Mouse (Mus musculus): Measurements from ENCODE around the gene Atxn1. TPM values are rescaled to one million over a fixed set of nuclear protein-coding genes. Genes with fewer than 3 reads are reported as not detected.

Gene Atxn1
- polyA plus RNA-seq, 1 experiment from 2014 or later, result 2.3 TPM

DNA sequence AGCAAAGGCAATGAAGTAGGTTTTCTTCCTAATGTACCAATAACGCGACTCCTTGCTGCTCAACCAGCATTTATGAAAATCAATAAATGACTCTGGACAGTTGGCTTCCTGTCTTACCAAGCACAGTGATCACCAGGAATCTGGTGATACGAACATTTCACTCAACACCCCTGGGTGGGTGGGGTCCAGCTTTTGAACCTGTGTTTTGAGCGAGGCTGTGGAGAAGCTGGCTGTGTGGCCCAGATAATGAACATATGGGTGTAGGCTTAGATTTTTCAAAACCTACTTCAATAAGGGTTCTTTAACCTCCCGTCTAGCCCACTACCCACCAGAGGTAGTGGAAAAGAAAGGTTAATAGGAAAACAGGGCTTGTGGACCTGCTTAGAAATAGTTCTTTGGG is 462.0 kb downstream of the Atxn1 start:
- Histone ChIP-seq H3K4me3 (replicated peaks) (no peak overlapping the region), H3K4me1 (replicated peaks) (peaks cover 75% of the 10 kb centered on the region), H3K36me3 (replicated peaks) (no peaks in the 10 kb centered on the region), H3K27me3 (no peaks in the 10 kb centered on the region; the same call in 1 of the 2 replicates), H3K9ac (peak overlapping the region; percentile 25; the same call in 1 of the 2 replicates), H3K4me2 (peak overlapping the region; percentile 53), H3K27ac (replicated peaks) (peak overlapping the region; percentile 87), H3K9me3 (replicated peaks) (peaks cover 6% of the 10 kb centered on the region; the same call in 1 of the 2 replicates)
- 39% methylated on average over 5 of the region's 5 CpGs for WGBS (ENCODE audit: insufficient replicate concordance)
- ATAC-seq (ENCODE audit: insufficient read depth), result peak; percentile 53

DNA sequence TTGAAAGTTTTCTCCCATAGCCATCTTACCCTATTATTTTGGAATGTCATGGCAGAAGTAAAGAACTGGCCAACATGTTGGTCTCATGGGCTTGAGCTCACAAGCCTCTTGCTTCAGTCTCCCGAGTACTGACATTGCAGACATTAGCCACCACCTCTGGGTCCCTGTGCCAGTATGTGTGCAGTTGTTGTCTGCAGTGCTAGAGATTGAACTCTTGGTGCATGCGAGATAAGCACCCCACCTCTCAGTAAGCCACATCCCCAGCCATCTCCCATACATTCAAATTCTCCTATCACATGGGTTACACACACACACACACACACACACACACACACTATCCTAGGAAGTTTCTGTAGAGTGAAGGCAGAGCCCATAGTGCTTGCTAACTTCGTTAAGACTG is 464.9 kb downstream of the Atxn1 start:
- peak overlapping the region; percentile 61 for H3K27ac ChIP-seq (replicated peaks)
- H3K9me3 ChIP-seq (replicated peaks), result peaks cover 6% of the 10 kb centered on the region; the same call in 1 of the 2 replicates
- ATAC-seq (ENCODE audit: insufficient read depth), result peak; percentile 87
- no peaks in the 10 kb centered on the region for H3K27me3 ChIP-seq
- no peak overlapping the region for H3K4me3 ChIP-seq (replicated peaks)
- H3K4me2 ChIP-seq, result peak overlapping the region; percentile 37
- H3K9ac ChIP-seq, result no peak overlapping the region
- no peaks in the 10 kb centered on the region for H3K36me3 ChIP-seq (replicated peaks)
- H3K4me1 ChIP-seq (replicated peaks), result peaks cover 69% of the 10 kb centered on the region
- 24% methylated on average over 3 of the region's 3 CpGs for WGBS (ENCODE audit: insufficient replicate concordance)
